Mouse (Mus musculus) myocyte (in vitro differentiated cells): ENCODE data around the gene Tuba3a. TPM values are rescaled to one million over a fixed set of nuclear protein-coding genes. Genes with fewer than 3 reads are reported as not detected.

Experiments used
- H3K27me3 ChIP-seq: one replicate; pipeline ENCODE4 v1.6.1; 2011; ENCODE audit not compliant: control insufficient read depth, insufficient read depth, insufficient read length
- H3K36me3 ChIP-seq: one replicate; pipeline ENCODE4 v1.6.1; 2011; ENCODE audit not compliant: control insufficient read depth, insufficient read depth
- H3K4me2 ChIP-seq: one replicate; pipeline ENCODE4 v1.6.1; 2011; ENCODE audit warnings: low read depth, control low read depth
- H3K4me3 ChIP-seq: one replicate; pipeline ENCODE4 v1.5.1; 2011; ENCODE audit warnings: mild to moderate bottlenecking, control low read depth, moderate library complexity
- H3K79me2 ChIP-seq: one replicate; pipeline ENCODE4 v1.6.1; 2011; ENCODE audit not compliant: control insufficient read depth, insufficient read depth
- H3ac ChIP-seq: one replicate; pipeline ENCODE4 v1.6.1; 2011; ENCODE audit not compliant: control insufficient read depth, insufficient read length
- CEBPB ChIP-seq: IDR thresholded peaks from 2 replicates; pipeline ENCODE4 v1.6.1; 2011; ENCODE audit warnings: mild to moderate bottlenecking, moderate library complexity; ENCODE audit not compliant: poor library complexity, insufficient read depth, severe bottlenecking
- E2F4 ChIP-seq: IDR thresholded peaks from one replicate; pipeline ENCODE4 v1.6.1; 2011; ENCODE audit warnings: mild to moderate bottlenecking, control low read depth, moderate library complexity; ENCODE audit not compliant: insufficient read depth
- MAX ChIP-seq: IDR thresholded peaks from one replicate; pipeline ENCODE4 v1.6.1; 2011; ENCODE audit warnings: low read depth, mild to moderate bottlenecking, control low read depth
- MYOD1 ChIP-seq, 3 experiments: IDR thresholded peaks; one replicate each; pipeline ENCODE4 v1.6.1; 2011; ENCODE audit warnings: control low read depth in 2 of 3, low read depth in 2 of 3, mild to moderate bottlenecking in 2 of 3, moderate library complexity in 1 of 3; ENCODE audit not compliant: insufficient read length in 2 of 3, control insufficient read depth in 1 of 3
- MYOG ChIP-seq, 3 experiments: IDR thresholded peaks; one replicate each; pipeline ENCODE4 v1.6.1; 2011; ENCODE audit warnings: control low read depth in 2 of 3, low read depth in 2 of 3, mild to moderate bottlenecking in 2 of 3; ENCODE audit not compliant: insufficient read length in 2 of 3, control insufficient read depth in 1 of 3, insufficient read depth in 1 of 3
- POLR2A ChIP-seq: IDR thresholded peaks from one replicate; pipeline ENCODE4 v1.6.1; 2011; ENCODE audit warnings: low read depth, mild to moderate bottlenecking, control low read depth, moderate library complexity; ENCODE audit not compliant: insufficient read length
- POLR2AphosphoS2 ChIP-seq: IDR thresholded peaks from one replicate; pipeline ENCODE4 v1.6.1; 2011; ENCODE audit warnings: low read depth, control low read depth; ENCODE audit not compliant: insufficient read length
- REST ChIP-seq: IDR thresholded peaks from one replicate; pipeline ENCODE4 v1.6.1; 2011; ENCODE audit warnings: mild to moderate bottlenecking, control low read depth, moderate library complexity; ENCODE audit not compliant: insufficient read depth, insufficient read length
- SRF ChIP-seq: IDR thresholded peaks from one replicate; pipeline ENCODE4 v1.6.1; 2011; ENCODE audit warnings: low read depth; ENCODE audit not compliant: control insufficient read depth, insufficient read length
- TCF12 ChIP-seq: IDR thresholded peaks from one replicate; pipeline ENCODE4 v1.6.1; 2011; ENCODE audit warnings: mild to moderate bottlenecking, control low read depth; ENCODE audit not compliant: poor library complexity, insufficient read depth, severe bottlenecking
- TCF3 ChIP-seq: IDR thresholded peaks from one replicate; pipeline ENCODE4 v1.6.1; 2011; ENCODE audit warnings: low read depth, control low read depth; ENCODE audit not compliant: insufficient read length
- USF1 ChIP-seq: IDR thresholded peaks from one replicate; pipeline ENCODE4 v1.6.1; 2011; ENCODE audit warnings: low read depth, mild to moderate bottlenecking, control low read depth, moderate library complexity
- polyA plus RNA-seq: library from polyadenylated mRNA; unstranded; fragments of >200 nt; fragmentation: generic; extraction: Trizol; gene quantifications from one replicate; pipeline ENCODE4 v1.2.1, GENCODE M21; 2012; ENCODE audit warnings: missing spikeins

The Tuba3a gene
- polyA plus RNA-seq, 1 experiment: not detected

GRCm38 (mm10) chr6:125232516-125232915, 53.3 kb downstream of the Tuba3a start:
- no peak overlapping the region for H3ac ChIP-seq
- no peaks in the 10 kb centered on the region for H3K27me3 ChIP-seq
- H3K4me2 ChIP-seq: peak overlapping the region; percentile 89
- no peaks in the 10 kb centered on the region for H3K36me3 ChIP-seq
- H3K4me3 ChIP-seq: peak overlapping the region; percentile 58
- no peak for TF ChIP-seq POLR2A
- no peak for TF ChIP-seq E2F4
- no peak for TF ChIP-seq TCF3
- TF ChIP-seq MAX: no peak
- no peak for TF ChIP-seq USF1
- TF ChIP-seq TCF12: no peak
- no peak for TF ChIP-seq SRF
- TF ChIP-seq MYOG (IDR thresholded peaks at IDR 0.05; ENCODE audit: control insufficient read depth in 1 of 3, insufficient read depth in 1 of 3, insufficient read length in 2 of 3, low read depth in 2 of 3): no peak
- no peak for TF ChIP-seq CEBPB
- no peak for TF ChIP-seq REST
- TF ChIP-seq MYOD1 (IDR thresholded peaks at IDR 0.05; ENCODE audit: control insufficient read depth in 1 of 3, insufficient read length in 2 of 3, low read depth in 2 of 3): no peak
- TF ChIP-seq POLR2AphosphoS2: no peak
- no peaks in the 10 kb centered on the region for H3K79me2 ChIP-seq

DNA sequence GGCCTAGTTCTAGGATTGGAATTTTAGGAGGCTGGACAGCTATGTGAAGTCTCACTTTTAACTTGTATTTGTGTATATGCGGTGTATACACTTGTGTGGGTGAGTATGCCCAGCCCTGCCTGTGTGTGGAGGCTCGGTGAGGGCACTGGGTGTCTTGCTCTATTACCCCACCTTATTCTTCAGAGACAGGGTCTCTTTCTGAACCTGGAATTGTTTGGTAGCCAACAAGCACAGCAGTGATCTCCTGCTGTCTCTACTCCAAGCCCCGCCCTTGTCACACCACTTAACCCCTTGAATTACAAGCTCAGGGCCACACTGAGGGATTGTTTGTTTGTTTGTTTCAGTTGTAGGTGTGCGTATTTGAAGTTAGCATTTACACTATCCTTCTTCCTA, 53.8 kb downstream of the Tuba3a start:
- H3K79me2 ChIP-seq: no peaks in the 10 kb centered on the region

GRCm38 (mm10) chr6:125231117-125232044, 54.5 kb downstream of the Tuba3a start, which contains the start of gene Tapbpl:
Gene Tapbpl (minus strand): TSS chr6:125231860.
- H3K4me2 ChIP-seq: peak within 1 kb of the TSS; percentile 89
- peak within 1 kb of the TSS; percentile 58 for H3K4me3 ChIP-seq
- no peaks in the 10 kb centered on the region for H3K36me3 ChIP-seq
- H3K27me3 ChIP-seq: no peaks in the 10 kb centered on the region
- H3K79me2 ChIP-seq: no peaks in the 10 kb centered on the region
- TF ChIP-seq MYOG (IDR thresholded peaks at IDR 0.05; ENCODE audit: control insufficient read depth in 1 of 3, insufficient read depth in 1 of 3, insufficient read length in 2 of 3, low read depth in 2 of 3): no peak
- TF ChIP-seq TCF12: no peak
- no peak for TF ChIP-seq CEBPB
- peak; percentile 56 for TF ChIP-seq POLR2A
- peak; percentile 68 for TF ChIP-seq POLR2AphosphoS2
- no peak for TF ChIP-seq E2F4
- TF ChIP-seq SRF: no peak
- H3ac ChIP-seq: peak within 1 kb of the TSS; percentile 29

More for the DNA sequence above, 53.8 kb downstream of the Tuba3a start:
- no peak for TF ChIP-seq REST
- TF ChIP-seq TCF12: no peak
- no peak for TF ChIP-seq POLR2A
- TF ChIP-seq MAX: no peak
- TF ChIP-seq MYOG (IDR thresholded peaks at IDR 0.05; ENCODE audit: control insufficient read depth in 1 of 3, insufficient read depth in 1 of 3, insufficient read length in 2 of 3, low read depth in 2 of 3): no peak
- no peak for TF ChIP-seq E2F4
- TF ChIP-seq POLR2AphosphoS2: no peak
- TF ChIP-seq CEBPB: no peak
- TF ChIP-seq TCF3: no peak
- no peak for TF ChIP-seq USF1
- TF ChIP-seq SRF: no peak
- TF ChIP-seq MYOD1 (IDR thresholded peaks at IDR 0.05; ENCODE audit: control insufficient read depth in 1 of 3, insufficient read length in 2 of 3, low read depth in 2 of 3): no peak
- Histone ChIP-seq H3K4me2 (peak overlapping the region; percentile 89), H3ac (peak overlapping the region; percentile 29), H3K4me3 (peak overlapping the region; percentile 58), H3K27me3 (no peaks in the 10 kb centered on the region), H3K36me3 (no peaks in the 10 kb centered on the region)

DNA sequence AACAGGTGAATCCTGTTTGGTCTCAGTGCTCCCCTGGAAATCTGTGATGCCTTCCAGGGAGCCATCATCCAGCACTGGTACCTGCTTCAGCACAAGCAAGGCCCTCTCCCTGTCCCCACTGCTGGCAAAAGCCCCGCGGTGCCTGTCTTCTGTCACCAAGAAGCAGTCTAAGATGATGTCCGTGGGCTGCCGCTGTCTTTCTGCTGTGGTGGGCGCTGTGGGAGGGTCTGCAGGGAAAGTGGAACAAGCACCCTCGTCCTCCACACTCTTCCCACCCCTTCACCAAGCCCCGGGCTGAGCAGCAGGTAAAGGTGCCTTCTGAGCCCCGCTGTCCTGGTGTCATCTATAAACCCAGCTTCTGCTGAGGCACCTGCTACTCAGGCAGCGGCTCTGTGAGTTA, 55.3 kb downstream of the Tuba3a start:
- Histone ChIP-seq H3K27me3 (no peaks in the 10 kb centered on the region), H3K79me2 (no peaks in the 10 kb centered on the region), H3K4me3 (peak overlapping the region; percentile 58), H3K36me3 (no peaks in the 10 kb centered on the region), H3ac (peak overlapping the region; percentile 29), H3K4me2 (peak overlapping the region; percentile 89)
- no peak for TF ChIP-seq MYOD1 (IDR thresholded peaks at IDR 0.05; ENCODE audit: control insufficient read depth in 1 of 3, insufficient read length in 2 of 3, low read depth in 2 of 3)

Other genes starting within 250 kb of the Tuba3a start
- 31.2 TPM for gene Ing4, start 246.3 kb downstream of the Tuba3a start, polyA plus RNA-seq
- gene Acrbp, start 236.4 kb downstream of the Tuba3a start, polyA plus RNA-seq: 1.4 TPM
- not detected for gene Lpar5, start 218.1 kb downstream of the Tuba3a start, polyA plus RNA-seq
- 133 TPM for gene Chd4, start 190.1 kb downstream of the Tuba3a start, polyA plus RNA-seq
- gene Nop2, start 154.1 kb downstream of the Tuba3a start, polyA plus RNA-seq: 55.4 TPM
- gene Iffo1, start 140.8 kb downstream of the Tuba3a start, polyA plus RNA-seq: 244 TPM
- gene Gapdh, start 119.6 kb downstream of the Tuba3a start, polyA plus RNA-seq: 9,871 TPM
- 34.7 TPM for gene Ncapd2, start 94.3 kb downstream of the Tuba3a start, polyA plus RNA-seq
- 132 TPM for gene Mrpl51, start 94.2 kb downstream of the Tuba3a start, polyA plus RNA-seq
- gene Vamp1, start 70.5 kb downstream of the Tuba3a start, polyA plus RNA-seq: 6.5 TPM
- 6.5 TPM for gene Tapbpl, start 54.2 kb downstream of the Tuba3a start, polyA plus RNA-seq
- gene Cd27, start 49.0 kb downstream of the Tuba3a start, polyA plus RNA-seq: 1.5 TPM
- 79.0 TPM for gene Ltbr, start 27.8 kb upstream of the Tuba3a start, polyA plus RNA-seq
- 0.20 TPM for gene Scnn1a, start 34.6 kb upstream of the Tuba3a start, polyA plus RNA-seq
- 84.5 TPM for gene Tnfrsf1a, start 63.3 kb upstream of the Tuba3a start, polyA plus RNA-seq
- gene Plekhg6, start 94.8 kb upstream of the Tuba3a start, polyA plus RNA-seq: 0.14 TPM
- gene Cd9, start 208.7 kb upstream of the Tuba3a start, polyA plus RNA-seq: 216 TPM